Mouse (Mus musculus) heart, embryonic 14.5 days (tissue): ENCODE measurements at regions not wholly inside any gene's neighbourhood (a gene's known extent, or its start where the extent isn't known, plus 50 kb on each side); places are given as distances from the start of the nearest gene placed in this dataset.

Source experiments
- ATAC-seq: fragments of 200-750 bp; cut with Nextera tagmentation; 2 replicates; pipeline ENCODE4 v1.8.0; 2017; ENCODE audit warnings: low read depth, moderate TSS enrichment; ENCODE audit not compliant: insufficient number of reproducible peaks, insufficient read depth, low FRiP score
- H3K27ac ChIP-seq, 2 experiments: fragments of 200-500 bp in 1 of 2; fragments of 300-500 bp in 1 of 2; sonication (generic) in 1 of 2; replicated peaks in 1 of 2; 2 replicates each; pipeline ENCODE4 v1.5.1; 2012 to 2014; ENCODE audit warnings: low read depth in 2 of 2, low read length in 2 of 2, control low read depth in 1 of 2, mild to moderate bottlenecking in 1 of 2, mixed read lengths in 1 of 2; ENCODE audit not compliant: control insufficient read depth in 1 of 2, insufficient read depth in 1 of 2
- H3K27me3 ChIP-seq: fragments of 300-500 bp; sonication (generic); 2 replicates; pipeline ENCODE4 v1.6.1; 2014; ENCODE audit warnings: mild to moderate bottlenecking, low read length, control low read depth; ENCODE audit not compliant: control insufficient read depth, insufficient read depth
- H3K36me3 ChIP-seq: fragments of 300-500 bp; sonication (generic); 2 replicates; pipeline ENCODE4 v1.6.1; 2014; ENCODE audit warnings: mild to moderate bottlenecking, control low read depth, low read length, mixed read lengths; ENCODE audit not compliant: control insufficient read depth, insufficient read depth
- H3K4me1 ChIP-seq, 2 experiments: fragments of 200-500 bp in 1 of 2; fragments of 300-500 bp in 1 of 2; sonication (generic) in 1 of 2; 2 replicates each; pipeline ENCODE4 v1.6.1; 2012 to 2014; ENCODE audit warnings: low read length in 2 of 2, control low read depth in 1 of 2, mixed read lengths in 1 of 2; ENCODE audit not compliant: control insufficient read depth in 2 of 2, insufficient read depth in 2 of 2
- H3K4me2 ChIP-seq: fragments of 300-500 bp; sonication (generic); 2 replicates; pipeline ENCODE4 v1.6.1; 2014; ENCODE audit warnings: mild to moderate bottlenecking, low read length
- H3K4me3 ChIP-seq, 2 experiments: fragments of 200-500 bp in 1 of 2; fragments of 300-500 bp in 1 of 2; sonication (generic) in 1 of 2; 2 replicates each; pipeline ENCODE4 v1.5.1; 2012 to 2014; ENCODE audit warnings: low read length in 2 of 2, mild to moderate bottlenecking in 2 of 2, control low read depth in 1 of 2, low read depth in 1 of 2, moderate library complexity in 1 of 2; ENCODE audit not compliant: control insufficient read depth in 1 of 2, insufficient read depth in 1 of 2
- H3K9ac ChIP-seq: fragments of 300-500 bp; sonication (generic); 2 replicates; pipeline ENCODE4 v1.6.1; 2014; ENCODE audit warnings: mild to moderate bottlenecking, low read length
- H3K9me3 ChIP-seq: fragments of 300-500 bp; sonication (generic); 2 replicates; pipeline ENCODE4 v1.6.1; 2016; ENCODE audit warnings: low read length, control low read depth; ENCODE audit not compliant: control insufficient read depth
- WGBS: fragments of 180-500 bp; shearing (Covaris S2); extraction: QIAGEN DNeasy Blood & Tissue Kit; methylation state at CpG from one replicate; pipeline ENCODE4 v1.1.7; 2014; 5-methylcytosine and 5-hydroxymethylcytosine counted together

DNA sequence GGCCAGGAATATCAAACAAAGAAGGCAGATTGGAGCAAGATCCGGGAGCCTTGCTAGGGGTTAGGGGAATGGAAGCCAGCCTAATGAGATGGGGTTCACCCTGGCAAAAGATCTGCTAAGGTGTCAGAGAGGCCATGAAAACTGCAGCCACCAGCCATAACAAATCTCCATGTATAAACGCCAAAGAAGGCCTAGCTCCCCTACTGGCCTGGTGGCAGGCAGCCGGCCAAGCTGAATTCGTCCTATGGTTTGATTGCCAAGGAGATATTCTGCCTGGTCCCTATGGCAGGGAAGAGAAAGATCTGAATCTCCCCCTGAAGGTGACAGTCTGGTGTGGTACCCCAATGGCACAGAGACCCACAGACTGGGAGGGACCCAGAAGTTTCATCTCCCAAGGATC lies 104.8 kb upstream of the E030018B13Rik start:
- Histone ChIP-seq H3K9me3 (no peaks in the 10 kb centered on the region), H3K4me2 (no peak overlapping the region), H3K27ac (no peak overlapping the region), H3K9ac (no peak overlapping the region), H3K27me3 (no peaks in the 10 kb centered on the region), H3K36me3 (no peaks in the 10 kb centered on the region), H3K4me1 (peaks cover 0 to 5% of the 10 kb centered on the region in 2 experiments; a peak in 2 of 4 replicates), H3K4me3 (no peak overlapping the region)
- no peak for ATAC-seq
- WGBS, result 70% methylated on average over 4 of the region's 4 CpGs

GRCm38 (mm10) chr7:63815531-63815930 lies 101.1 kb upstream of the E030018B13Rik start:
- WGBS, result 86% methylated on average over 9 of the region's 9 CpGs
- no peaks in the 10 kb centered on the region for H3K36me3 ChIP-seq
- H3K9me3 ChIP-seq, result no peaks in the 10 kb centered on the region
- H3K4me3 ChIP-seq, result no peak overlapping the region
- H3K27ac ChIP-seq, result no peak overlapping the region
- no peak overlapping the region for H3K9ac ChIP-seq
- H3K4me1 ChIP-seq, result peaks cover 0 to 5% of the 10 kb centered on the region in 2 experiments; a peak in 2 of 4 replicates
- no peak overlapping the region for H3K4me2 ChIP-seq
- ATAC-seq, result no peak
- H3K27me3 ChIP-seq, result no peaks in the 10 kb centered on the region

DNA sequence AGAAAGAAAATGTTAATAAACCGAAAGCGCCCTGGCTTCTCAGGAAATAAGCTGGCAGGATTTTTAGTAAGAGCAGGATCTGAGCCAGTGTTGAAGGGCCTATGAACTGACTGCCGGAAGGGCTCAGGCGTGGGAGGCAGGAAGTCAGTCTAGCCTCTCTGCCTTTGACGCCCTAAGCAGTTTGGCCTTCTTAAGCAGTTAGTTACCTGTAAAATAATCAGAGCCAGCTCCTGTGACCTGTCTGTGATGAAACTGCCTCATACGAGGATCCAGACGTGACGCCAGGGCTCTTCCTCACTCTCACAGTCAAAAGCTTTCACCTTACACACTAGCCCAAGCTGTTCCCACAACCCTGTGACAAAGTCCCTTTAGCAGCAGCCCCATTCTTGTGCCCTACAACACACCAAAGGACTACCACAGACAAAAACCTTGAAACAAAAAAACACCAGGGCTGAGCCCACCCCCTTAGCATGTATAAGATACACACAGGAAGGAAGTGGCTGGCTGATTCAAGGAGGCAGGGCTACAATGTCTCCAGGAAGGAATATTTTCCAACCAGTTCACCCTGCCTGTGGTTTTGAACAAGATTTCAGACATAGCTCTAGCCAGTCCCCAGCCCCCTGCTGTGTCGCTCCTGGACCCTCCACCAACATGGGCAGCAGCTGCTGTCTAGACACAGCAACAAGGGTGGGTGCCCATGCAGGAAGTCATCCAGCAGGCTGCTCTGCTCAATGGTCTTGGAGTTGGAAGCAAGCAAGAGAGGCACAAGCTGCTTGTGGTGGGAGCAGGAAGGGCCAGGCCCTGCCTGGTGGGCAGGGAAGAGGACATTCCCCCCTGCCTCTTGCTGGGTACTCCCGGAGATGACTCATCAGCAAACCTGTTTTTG lies 100.4 kb upstream of the E030018B13Rik start:
- ATAC-seq, result no peak

DNA sequence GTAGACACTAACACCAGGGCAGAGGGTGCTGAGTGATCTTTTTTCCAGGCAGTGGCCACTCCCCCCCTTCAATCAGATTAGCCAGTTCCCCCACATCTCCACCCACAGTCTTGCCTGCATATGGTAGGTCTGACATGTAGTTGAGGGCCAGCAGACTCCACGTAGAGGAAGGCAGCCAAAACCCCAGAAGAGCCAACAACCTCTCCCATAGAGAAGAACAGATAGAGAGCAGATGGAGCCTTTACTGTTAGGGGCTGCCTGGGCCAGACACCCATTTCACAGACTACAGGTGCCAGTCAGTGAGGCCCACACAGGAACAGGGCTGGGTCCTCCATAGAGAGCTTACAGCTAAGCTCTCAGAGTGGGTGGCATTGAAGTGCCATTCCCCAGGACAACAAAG lies 99.2 kb upstream of the E030018B13Rik start:
- no peak overlapping the region for H3K9ac ChIP-seq
- no peaks in the 10 kb centered on the region for H3K9me3 ChIP-seq
- no peaks in the 10 kb centered on the region for H3K36me3 ChIP-seq
- H3K4me2 ChIP-seq, result no peak overlapping the region
- no peak overlapping the region for H3K4me3 ChIP-seq
- H3K27me3 ChIP-seq, result no peaks in the 10 kb centered on the region
- no peak for ATAC-seq
- H3K27ac ChIP-seq, result no peak overlapping the region
- 78% methylated on average over 1 of the region's 1 CpGs for WGBS
- peaks cover 0 to 5% of the 10 kb centered on the region in 2 experiments; a peak in 2 of 4 replicates for H3K4me1 ChIP-seq

More for the DNA sequence above, 100.4 kb upstream of the E030018B13Rik start:
- Histone ChIP-seq H3K9me3 (no peaks in the 10 kb centered on the region), H3K27ac (peak overlapping the region; percentile 42 to 66; a peak in 3 of 4 replicates), H3K4me1 (peaks cover 0 to 5% of the 10 kb centered on the region in 2 experiments; a peak in 2 of 4 replicates), H3K4me2 (no peak overlapping the region), H3K27me3 (no peaks in the 10 kb centered on the region), H3K4me3 (no peak overlapping the region), H3K9ac (no peak overlapping the region), H3K36me3 (no peaks in the 10 kb centered on the region)
- 60% methylated on average over 10 of the region's 10 CpGs for WGBS

DNA sequence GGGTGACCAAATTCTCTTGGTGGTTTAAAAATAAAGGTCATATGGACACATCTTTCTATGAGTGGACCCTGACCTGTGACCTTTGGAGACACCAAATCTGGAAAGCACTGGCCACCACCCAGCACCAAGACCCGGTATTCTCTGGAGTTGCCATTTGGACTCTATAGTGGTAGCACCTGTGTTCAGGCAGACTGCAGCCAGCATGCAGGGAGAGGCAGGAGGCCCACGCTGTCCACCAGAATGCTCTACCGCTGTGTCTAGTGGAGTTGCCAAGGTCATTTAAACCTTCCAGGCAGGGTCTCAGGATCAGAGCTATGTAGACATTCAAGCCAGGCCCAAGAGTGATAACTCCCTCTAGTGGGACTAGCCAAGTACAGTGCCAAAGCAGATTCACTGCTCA lies 98.6 kb upstream of the E030018B13Rik start:
- WGBS, result 91% methylated on average over 3 of the region's 3 CpGs
- no peak for ATAC-seq
- Histone ChIP-seq H3K9ac (no peak overlapping the region), H3K27me3 (no peaks in the 10 kb centered on the region), H3K27ac (no peak overlapping the region), H3K4me3 (no peak overlapping the region), H3K9me3 (no peaks in the 10 kb centered on the region), H3K4me2 (no peak overlapping the region), H3K36me3 (no peaks in the 10 kb centered on the region), H3K4me1 (peaks cover 0 to 5% of the 10 kb centered on the region in 2 experiments; a peak in 2 of 4 replicates)

DNA sequence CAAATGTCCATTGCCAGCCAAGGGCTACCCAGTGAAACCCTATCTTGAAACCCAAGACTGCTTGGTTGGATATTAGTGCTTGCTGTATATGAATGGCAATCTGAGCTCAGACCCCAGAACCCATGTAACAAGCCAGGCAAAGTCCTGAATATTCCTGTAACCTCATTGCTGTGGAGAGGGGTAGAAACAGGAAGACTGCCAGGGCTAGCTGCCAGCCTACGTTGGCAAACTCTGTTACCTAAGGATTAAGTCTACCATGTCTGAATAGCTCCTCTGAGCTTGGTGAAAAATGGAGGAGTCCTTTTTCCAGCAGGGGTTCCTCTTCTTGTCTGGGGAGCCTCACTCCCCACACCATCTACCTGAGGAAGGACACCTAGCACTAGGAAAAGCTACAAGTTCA lies 96.4 kb upstream of the E030018B13Rik start:
- WGBS, result 61% methylated on average over 1 of the region's 1 CpGs

DNA sequence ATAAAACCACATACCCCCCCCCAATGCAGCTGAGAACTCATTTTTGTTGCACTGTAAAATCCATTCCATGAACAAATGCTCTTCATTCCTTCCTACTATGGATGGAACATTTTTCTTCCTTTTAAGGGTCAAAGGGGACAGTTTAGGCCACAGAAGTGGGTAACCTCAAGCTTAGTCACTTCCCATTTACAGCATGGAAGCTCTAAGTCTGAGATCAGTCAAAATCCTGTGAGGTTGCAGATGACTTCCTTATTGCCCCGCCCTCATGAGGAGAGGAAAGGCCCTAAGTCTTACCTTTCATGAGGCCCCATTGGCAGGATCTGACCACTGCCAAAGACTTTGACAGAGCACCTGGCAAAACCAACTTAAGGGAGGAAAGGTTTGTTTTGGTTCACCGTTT lies 94.7 kb upstream of the E030018B13Rik start:
- Histone ChIP-seq H3K9me3 (no peaks in the 10 kb centered on the region), H3K36me3 (no peaks in the 10 kb centered on the region), H3K4me3 (no peak overlapping the region), H3K9ac (no peak overlapping the region), H3K4me1 (no peaks in the 10 kb centered on the region; a peak in 1 of 4 replicates), H3K27ac (no peak overlapping the region), H3K27me3 (no peaks in the 10 kb centered on the region), H3K4me2 (no peak overlapping the region)
- WGBS, result 72% methylated on average over 2 of the region's 2 CpGs
- ATAC-seq, result no peak

More for the DNA sequence above, 96.4 kb upstream of the E030018B13Rik start:
- no peaks in the 10 kb centered on the region for H3K36me3 ChIP-seq
- H3K27me3 ChIP-seq, result no peaks in the 10 kb centered on the region
- no peak overlapping the region for H3K9ac ChIP-seq
- H3K4me1 ChIP-seq, result peaks cover 0 to 5% of the 10 kb centered on the region in 2 experiments; a peak in 2 of 4 replicates
- no peak overlapping the region for H3K27ac ChIP-seq
- H3K9me3 ChIP-seq, result no peaks in the 10 kb centered on the region
- no peak overlapping the region for H3K4me2 ChIP-seq
- no peak for ATAC-seq
- no peak overlapping the region for H3K4me3 ChIP-seq
